8 mouse cellular contexts compared by ENCODE assay signal in genomic region chr16:13437037-13437769, GRCm38 (mm10).
DNase-seq lines count a peak whose midpoint lies in the region; ATAC-seq lines count a peak whose summit lies in the region.

No protein-coding gene starts in this region.

- H3K36me3 ChIP-seq in hindbrain, embryonic 15.5 days: no peaks in the 10 kb centered on the region

- WGBS in hindbrain, embryonic 15.5 days: under 1% methylated on average over 58 of the region's 58 CpGs

- DNase-seq in WW6 (ENCODE audit: low read depth, low spot score): peak; percentile 92
- peak; percentile 97 to 98 for DNase-seq in cerebellum, postnatal 36 days
- DNase-seq in frontal cortex, postnatal 36 days (ENCODE audit: low spot score in 2 of 2): peak; percentile 100
- peak; percentile 98 to 99 for DNase-seq in layer of hippocampus, postnatal 36 days
- DNase-seq in lung, postnatal 25 days (ENCODE audit: low spot score): peak; percentile 97
- peak; percentile 91 for DNase-seq in retina, adult 2 months (ENCODE audit: low read depth, low spot score)
- peak; percentile 98 for DNase-seq in thymus, postnatal 25 days

- peak; percentile 96 for ATAC-seq in hindbrain, embryonic 15.5 days (ENCODE audit: low FRiP score, low read depth)

- H3K27ac ChIP-seq in hindbrain, embryonic 15.5 days (replicated peaks): peak overlapping the region; percentile 63

- peak overlapping the region; percentile 60 for H3K9ac ChIP-seq in hindbrain, embryonic 15.5 days

- H3K4me2 ChIP-seq in hindbrain, embryonic 15.5 days: peak overlapping the region; percentile 62

- H3K4me1 ChIP-seq in hindbrain, embryonic 15.5 days (replicated peaks): peaks cover 10% of the 10 kb centered on the region

- no peaks in the 10 kb centered on the region for H3K9me3 ChIP-seq in hindbrain, embryonic 15.5 days

- H3K4me3 ChIP-seq in hindbrain, embryonic 15.5 days: peak overlapping the region; percentile 57

- no peaks in the 10 kb centered on the region for H3K27me3 ChIP-seq in hindbrain, embryonic 15.5 days

Comparison
In these comparisons a context has a peak if more than half of its experiments do, and no peak if none do; other contexts are left out.
1. Peak in every context shown above with its lines: DNase-seq, ATAC-seq, H3K4me3 ChIP-seq and H3K27ac ChIP-seq.